Mouse (Mus musculus) neutrophil, adult 59 days (primary cell): ENCODE measurements around the gene 2010315B03Rik. TPM values are rescaled to one million over a fixed set of nuclear protein-coding genes. Genes with fewer than 3 reads are reported as not detected.

Experiments used
- total RNA-seq, 2 experiments: library from RNA; stranded (reverse); gene quantifications; 1 replicate in 1 of 2; 2 replicates in 1 of 2; pipeline ENCODE4 v1.2.4; 2023

2010315B03Rik gene
- 10 to 100 TPM in 1 of 2 experiments, 1 to 10 TPM in 1; 7.2 to 11.6 TPM for total RNA-seq

DNA sequence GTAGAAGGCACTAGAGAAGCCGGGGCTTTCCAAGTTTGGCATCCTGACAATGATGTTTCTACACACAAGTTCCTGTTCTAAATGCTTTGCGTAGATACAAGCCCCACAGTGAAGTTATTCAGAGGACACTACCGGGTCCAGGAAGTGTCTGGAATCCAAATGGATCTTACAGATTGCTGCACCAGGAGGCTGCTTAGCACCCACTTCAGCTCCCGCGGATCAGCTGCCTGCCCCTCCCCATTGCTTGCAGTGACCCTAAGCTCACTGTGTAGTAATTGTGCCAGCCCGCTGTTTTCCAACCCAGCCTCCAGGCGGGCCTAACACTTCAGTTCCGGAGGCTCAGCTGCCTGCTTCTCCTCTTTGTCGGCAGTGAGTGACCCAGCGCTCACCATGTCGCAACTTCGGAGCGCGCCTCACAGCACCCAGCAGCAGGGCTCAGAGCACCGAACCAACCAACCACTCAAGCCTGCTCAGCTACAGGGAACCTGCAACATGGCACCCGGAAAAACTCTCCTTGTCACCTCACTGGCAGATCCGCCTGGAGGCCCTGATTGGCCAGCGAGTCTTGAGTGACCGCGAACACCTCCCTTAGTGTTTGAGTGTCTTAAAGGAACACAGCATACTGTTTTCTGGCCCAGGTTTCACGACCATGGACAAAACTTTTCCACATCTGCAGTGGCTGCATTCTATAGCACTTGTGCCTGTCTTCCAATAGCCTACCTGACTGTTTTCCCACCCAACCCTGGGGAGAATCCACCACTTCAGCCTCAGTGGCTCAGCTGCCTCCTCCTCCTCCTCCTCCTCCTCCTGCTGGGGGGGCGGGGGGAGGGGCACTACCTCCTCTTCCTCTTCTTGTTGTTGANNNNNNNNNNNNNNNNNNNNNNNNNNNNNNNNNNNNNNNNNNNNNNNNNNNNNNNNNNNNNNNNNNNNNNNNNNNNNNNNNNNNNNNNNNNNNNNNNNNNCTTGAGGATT lies at the start of gene 2010315B03Rik:
Gene 2010315B03Rik (minus strand): TSS at position 526 of the 972 bp plus-strand sequence.

Other genes starting within 250 kb of the 2010315B03Rik start
- 100 to 1,000 TPM; 146 to 263 TPM for gene Ccr2, start 210.7 kb downstream of the 2010315B03Rik start, total RNA-seq
- gene Ccr5, start 191.2 kb downstream of the 2010315B03Rik start, total RNA-seq: 1 to 10 TPM in 1 of 2 experiments, under 1 TPM in 1; 0.55 to 1.9 TPM
- gene Ppp2r3d, start 164.2 kb upstream of the 2010315B03Rik start, total RNA-seq: 100 to 1,000 TPM; 169 to 177 TPM
- not detected for gene Gm21836, start 181.1 kb upstream of the 2010315B03Rik start, total RNA-seq